Mouse (Mus musculus): ENCODE results near the gene Plxnb1.

- TF ChIP-seq CTCF (IDR thresholded peaks at IDR 0.05) (no peak), EP300 (IDR thresholded peaks at IDR 0.05) (no peak)
Measured at GRCm38 (mm10) chr9:109130076-109130475, 34.9 kb downstream of the Plxnb1 start.
